Mouse (Mus musculus) cerebellum, adult 9-11 months (tissue): ENCODE results near the gene Sult2a3.
"Not testable (repeated sequence)": the region's sequence is repeated elsewhere in the genome, so short reads cannot be mapped to it uniquely, and the experiment has no call there.

Source experiments
- DNase-seq: peaks from one replicate; pipeline ENCODE4 v3.0.0; 2022

Gene Sult2a3

DNA sequence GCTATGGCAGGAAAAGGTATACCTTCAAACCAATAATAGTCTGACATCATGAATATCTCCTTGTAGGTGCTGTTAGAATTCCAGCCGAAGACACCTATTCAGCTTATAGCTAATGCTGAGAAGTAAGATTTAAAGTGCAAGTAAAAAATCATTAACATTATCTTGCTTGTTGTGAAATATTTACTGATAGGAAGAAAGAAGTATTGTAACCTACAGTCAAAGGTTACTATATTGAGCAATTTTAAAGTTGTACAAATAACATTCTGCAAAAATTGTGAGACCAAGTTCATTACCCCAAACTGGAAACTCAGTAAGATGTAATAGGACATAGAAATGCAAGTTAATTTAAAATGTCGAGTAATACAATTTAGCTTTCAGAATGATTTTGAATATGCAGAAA is at the start of gene Sult2a3:
Gene Sult2a3, minus strand, starts transcription at position 101 of the 400 bp plus-strand sequence.
- no peak for DNase-seq

DNA sequence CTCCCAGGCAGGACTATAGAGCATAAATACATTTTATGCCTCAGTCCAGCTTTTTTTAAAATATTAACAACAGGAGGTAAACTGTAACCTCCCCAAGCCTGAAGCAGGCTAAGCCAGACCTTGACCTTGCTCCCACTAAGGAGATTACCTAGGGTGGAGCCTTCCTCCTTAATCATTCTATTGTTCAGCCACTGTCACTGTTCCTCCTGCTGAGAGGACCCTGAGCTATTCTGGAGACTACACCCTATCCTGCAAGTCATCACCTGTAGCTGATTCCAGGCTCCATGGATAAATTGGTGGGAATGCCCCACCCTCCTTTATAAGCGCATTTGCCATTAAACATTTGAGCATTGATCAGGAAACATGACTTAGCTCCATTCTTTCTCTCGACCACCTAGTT is 2.4 kb downstream of the Sult2a3 start:
- no peak for DNase-seq

DNA sequence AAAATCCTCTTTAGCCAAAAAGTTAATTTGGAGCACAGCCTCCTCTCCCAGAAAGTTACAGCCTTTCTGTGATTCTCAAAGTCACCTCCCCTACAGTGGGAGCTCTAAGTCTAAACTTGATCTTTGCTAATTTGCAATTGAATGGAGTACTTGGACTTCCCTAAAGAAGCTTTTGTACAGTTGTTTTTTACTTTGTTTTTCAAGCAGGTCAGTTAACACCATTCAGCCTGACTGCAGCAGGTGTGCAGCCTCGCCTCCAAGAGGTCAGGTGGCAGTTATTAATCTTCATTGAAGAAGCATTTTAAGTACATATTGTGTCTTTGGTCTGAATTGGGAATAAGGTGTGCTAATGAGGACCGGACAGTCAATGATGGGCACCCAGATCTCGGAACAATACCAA is 3.0 kb downstream of the Sult2a3 start:
- DNase-seq, result not testable (repeated sequence)

DNA sequence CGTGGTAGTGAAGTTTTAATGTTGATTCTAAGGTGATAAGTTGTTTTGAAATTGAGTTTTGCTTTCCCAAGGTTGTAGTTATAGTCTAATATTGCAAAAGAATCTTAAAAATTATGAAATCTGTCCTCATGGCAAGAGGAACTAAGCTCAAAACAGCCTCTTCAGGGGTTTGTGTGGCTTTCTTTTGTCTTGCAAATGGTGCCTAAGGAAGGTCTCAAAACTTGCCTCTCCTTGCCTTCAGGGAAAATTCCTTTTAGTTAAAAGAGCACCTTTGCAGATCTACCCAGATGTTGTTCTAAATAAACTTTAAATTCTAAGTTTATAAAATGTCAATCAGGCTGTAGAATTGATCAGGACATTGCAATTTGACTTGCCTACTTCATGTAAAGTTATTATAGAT is 6.1 kb downstream of the Sult2a3 start:
- DNase-seq, result no peak

DNA sequence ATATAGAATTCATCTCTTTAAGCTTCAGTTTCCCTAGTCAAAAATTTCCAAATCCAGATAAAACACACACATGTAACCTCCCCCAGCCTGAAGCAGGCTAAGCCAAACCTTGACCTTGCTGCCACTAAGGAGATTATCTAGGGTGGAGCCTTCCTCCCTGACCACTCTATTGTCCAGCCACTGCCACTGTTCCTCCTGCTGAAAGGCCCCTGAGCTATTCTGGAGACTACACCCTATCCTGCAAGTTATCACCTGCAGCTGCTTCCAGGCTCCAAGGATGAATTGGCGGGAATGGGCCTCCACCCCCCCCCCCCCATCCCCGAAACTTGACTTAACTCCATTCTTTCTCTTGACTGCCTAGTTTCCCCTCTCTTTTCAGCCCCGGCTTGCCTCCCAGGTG is 8.4 kb downstream of the Sult2a3 start:
- DNase-seq, result not testable (repeated sequence)

DNA sequence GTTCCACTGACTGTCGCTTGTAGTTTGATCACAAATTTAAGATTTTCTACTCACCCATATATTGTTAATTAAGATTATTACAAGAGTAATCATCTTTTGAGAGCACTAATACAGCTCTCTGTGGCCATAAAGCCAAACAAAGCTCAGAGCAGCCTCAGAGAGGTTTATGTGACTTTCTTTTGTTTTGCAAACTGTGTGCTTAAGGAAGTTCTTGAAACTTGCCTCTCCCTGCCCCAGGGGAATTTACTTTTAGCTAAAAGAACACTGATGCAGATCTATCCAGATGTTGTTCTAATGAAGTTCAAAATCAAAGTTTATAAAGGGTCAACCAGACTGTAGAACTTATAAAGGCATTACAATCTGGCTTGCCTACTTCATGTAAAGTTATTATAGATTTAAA is 75.0 kb downstream of the Sult2a3 start:
- not testable (repeated sequence) for DNase-seq

DNA sequence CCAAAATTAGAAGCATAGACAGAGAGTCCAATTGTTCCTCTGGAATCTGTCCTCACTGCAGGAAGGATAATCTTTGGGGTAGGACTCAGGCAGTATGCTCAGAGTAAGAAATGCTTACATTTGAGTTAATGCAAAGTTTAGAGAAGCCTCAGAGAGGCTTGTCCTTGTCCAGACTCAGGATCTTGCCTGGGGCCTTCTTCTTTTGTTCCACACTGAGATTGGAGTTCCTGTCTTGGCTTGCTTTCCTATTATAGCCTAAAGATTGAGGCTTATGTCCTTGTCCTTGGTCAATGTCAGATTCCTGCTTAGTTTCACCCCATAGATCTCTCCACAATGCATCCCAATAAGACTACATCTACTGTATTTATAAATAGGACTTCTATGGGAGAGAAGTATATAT is 92.0 kb downstream of the Sult2a3 start:
- not testable (repeated sequence) for DNase-seq
